Mouse (Mus musculus) E14TG2a.4 (cell line): ENCODE data around the gene Sh3bgrl2.

Source experiments
- CTCF ChIP-seq: conservative IDR thresholded peaks from 2 replicates; pipeline ENCODE4 v1.5.1; 2014; ENCODE audit warnings: low read length
- POU5F1 ChIP-seq: IDR thresholded peaks from 2 replicates; pipeline ENCODE4 v1.6.1; 2014; ENCODE audit warnings: low read length, borderline replicate concordance

- TF ChIP-seq CTCF, result no peak
- TF ChIP-seq POU5F1, result no peak
Measured at GRCm38 (mm10) chr9:83576018-83576688, 28.0 kb downstream of the Sh3bgrl2 start.
